Mouse (Mus musculus): Measurements from ENCODE around the gene Ankrd10. TPM values are rescaled to one million over a fixed set of nuclear protein-coding genes. Genes with fewer than 3 reads are reported as not detected.

Gene Ankrd10
- total RNA-seq, 2 experiments from 2014 or later: 63.1 to 65.3 TPM

DNA sequence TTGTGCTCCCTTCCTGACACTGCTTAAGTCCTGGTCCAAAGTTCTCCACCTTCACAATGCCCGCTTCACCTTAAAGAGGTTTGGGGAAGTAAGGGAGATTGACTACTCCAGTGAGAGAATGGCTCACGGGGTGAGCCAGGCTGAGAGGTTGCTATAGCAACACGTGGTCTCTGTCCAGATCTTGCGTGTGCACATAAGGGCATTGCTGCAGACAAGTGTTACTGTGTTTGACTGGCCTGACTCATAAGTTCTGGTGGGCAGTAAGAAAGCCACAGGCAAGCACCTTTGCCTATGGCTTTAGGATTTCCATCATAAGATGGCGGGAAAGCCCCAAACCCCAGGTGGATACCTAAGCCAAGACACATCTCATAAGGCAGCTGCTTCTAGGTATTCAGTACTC lies 71.3 kb downstream of the Ankrd10 start:
- no peak for DNase-seq (ENCODE audit: low spot score in 2 of 2)

Small RNA genes lying within 50 kb of the gene (microRNA-seq; reads per million reads assigned to microRNA genes)
- 0.45 to 1.1 reads per million in 2 experiments for gene Mir7238

Other genes starting within 250 kb of the Ankrd10 start
- gene Rab20, start 157.0 kb downstream of the Ankrd10 start, total RNA-seq (2021): under 1 TPM; 0.74 to 0.94 TPM
- 10 to 100 TPM; 55.5 to 58.7 TPM for gene Naxd, start 138.3 kb downstream of the Ankrd10 start, total RNA-seq (2021)
- 10 to 100 TPM; 20.5 to 22.4 TPM for gene Cars2, start 85.0 kb downstream of the Ankrd10 start, total RNA-seq (2021)
- 10 to 100 TPM; 28.6 to 36.7 TPM for gene Ing1, start 80.2 kb downstream of the Ankrd10 start, total RNA-seq (2021)
- not detected for gene 1700016D06Rik, start 65.3 kb upstream of the Ankrd10 start, total RNA-seq (2021)
- 100 to 1,000 TPM; 153 to 157 TPM for gene Arhgef7, start 92.0 kb upstream of the Ankrd10 start, total RNA-seq (2021)
- gene Tex29, start 204.7 kb upstream of the Ankrd10 start, total RNA-seq (2021): under 1 TPM in 1 of 2 experiments, not detected in 1; 0.86 TPM